Mouse (Mus musculus) liver, postnatal 0 days (tissue): ENCODE data around the gene Gm20431. TPM values are rescaled to one million over a fixed set of nuclear protein-coding genes. Genes with fewer than 3 reads are reported as not detected.
A peak's percentile ranks its signal among the peaks of the same experiment; 100 is the strongest.

Experiments
- ATAC-seq: fragments of 200-750 bp; cut with Nextera tagmentation; 2 replicates; pipeline ENCODE4 v1.8.0; 2017; ENCODE audit warnings: mild to moderate bottlenecking, moderate library complexity
- DNase-seq: peaks from one replicate; pipeline ENCODE4 v3.0.0-alpha.2; 2016
- H3K27ac ChIP-seq: fragments of 300-500 bp; sonication (generic); 2 replicates; pipeline ENCODE4 v1.5.1; 2014; ENCODE audit warnings: antibody characterized with exemption, moderate library complexity, mild to moderate bottlenecking, low read depth
- H3K27me3 ChIP-seq: fragments of 300-500 bp; sonication (generic); 2 replicates; pipeline ENCODE4 v1.6.1; 2014; ENCODE audit warnings: low read length, control low read depth, mixed read lengths; ENCODE audit not compliant: insufficient read depth
- H3K36me3 ChIP-seq: fragments of 300-500 bp; sonication (generic); replicated peaks from 2 replicates; pipeline ENCODE4 v1.6.1; 2014; ENCODE audit warnings: mild to moderate bottlenecking, control low read depth, low read length, moderate library complexity, mixed read lengths; ENCODE audit not compliant: insufficient read depth
- H3K4me1 ChIP-seq: fragments of 300-500 bp; sonication (generic); 2 replicates; pipeline ENCODE4 v1.6.1; 2014; ENCODE audit warnings: antibody characterized with exemption, mild to moderate bottlenecking, control low read depth; ENCODE audit not compliant: insufficient read depth
- H3K4me2 ChIP-seq: fragments of 300-500 bp; sonication (generic); 2 replicates; pipeline ENCODE4 v1.6.1; 2014; ENCODE audit warnings: low read depth, mild to moderate bottlenecking, low read length, moderate library complexity, mixed read lengths
- H3K4me3 ChIP-seq: fragments of 300-500 bp; sonication (generic); 2 replicates; pipeline ENCODE4 v1.5.1; 2014; ENCODE audit warnings: low read depth, low read length
- H3K9ac ChIP-seq: fragments of 300-500 bp; sonication (generic); replicated peaks from 2 replicates; pipeline ENCODE4 v1.6.1; 2014; ENCODE audit warnings: mild to moderate bottlenecking, moderate library complexity
- H3K9me3 ChIP-seq: fragments of 300-500 bp; sonication (generic); 2 replicates; pipeline ENCODE4 v1.6.1; 2016; ENCODE audit warnings: mild to moderate bottlenecking, control low read depth, low read length, mixed read lengths
- CTCF ChIP-seq: sonication (generic); IDR thresholded peaks from 2 replicates; pipeline ENCODE4 v1.5.1; 2016; ENCODE audit warnings: antibody characterized with exemption, low read depth
- EP300 ChIP-seq: IDR thresholded peaks from 2 replicates; pipeline ENCODE4 v1.6.1; 2016; ENCODE audit warnings: antibody characterized with exemption, low read depth, mild to moderate bottlenecking
- WGBS: fragments of 180-500 bp; shearing (Covaris S2); extraction: QIAGEN DNeasy Blood & Tissue Kit; methylation state at CpG from one replicate; pipeline ENCODE4 v1.1.7; 2014; ENCODE audit not compliant: insufficient replicate concordance; 5-methylcytosine and 5-hydroxymethylcytosine counted together
- polyA plus RNA-seq: library from polyadenylated mRNA; unstranded; fragments of >200 nt; fragmentation: Nextera tagmentation; extraction: Ambion mirVana; gene quantifications from 2 replicates; pipeline ENCODE4 v1.2.1, GENCODE M21; 2015

Gene Gm20431
- polyA plus RNA-seq, 1 experiment from 2014 or later: 1.7 TPM

GRCm38 (mm10) chr2:167593551-167594250 is 67.6 kb downstream of the Gm20431 start:
- TF ChIP-seq EP300 (no peak), CTCF (no peak)
- Histone ChIP-seq H3K27ac (peak overlapping the region; percentile 57), H3K4me3 (no peak overlapping the region), H3K27me3 (0 out of 2 replicates have a peak, but pooled peaks cover under 1% of the 10 kb centered on the region), H3K4me1 (peaks cover 12% of the 10 kb centered on the region; the same call in 1 of the 2 replicates), H3K36me3 (no peaks in the 10 kb centered on the region), H3K9me3 (no peaks in the 10 kb centered on the region), H3K4me2 (no peak overlapping the region), H3K9ac (no peak overlapping the region)
- no peak for DNase-seq
- ATAC-seq: no peak
- 64% methylated on average over 4 of the region's 4 CpGs for WGBS

DNA sequence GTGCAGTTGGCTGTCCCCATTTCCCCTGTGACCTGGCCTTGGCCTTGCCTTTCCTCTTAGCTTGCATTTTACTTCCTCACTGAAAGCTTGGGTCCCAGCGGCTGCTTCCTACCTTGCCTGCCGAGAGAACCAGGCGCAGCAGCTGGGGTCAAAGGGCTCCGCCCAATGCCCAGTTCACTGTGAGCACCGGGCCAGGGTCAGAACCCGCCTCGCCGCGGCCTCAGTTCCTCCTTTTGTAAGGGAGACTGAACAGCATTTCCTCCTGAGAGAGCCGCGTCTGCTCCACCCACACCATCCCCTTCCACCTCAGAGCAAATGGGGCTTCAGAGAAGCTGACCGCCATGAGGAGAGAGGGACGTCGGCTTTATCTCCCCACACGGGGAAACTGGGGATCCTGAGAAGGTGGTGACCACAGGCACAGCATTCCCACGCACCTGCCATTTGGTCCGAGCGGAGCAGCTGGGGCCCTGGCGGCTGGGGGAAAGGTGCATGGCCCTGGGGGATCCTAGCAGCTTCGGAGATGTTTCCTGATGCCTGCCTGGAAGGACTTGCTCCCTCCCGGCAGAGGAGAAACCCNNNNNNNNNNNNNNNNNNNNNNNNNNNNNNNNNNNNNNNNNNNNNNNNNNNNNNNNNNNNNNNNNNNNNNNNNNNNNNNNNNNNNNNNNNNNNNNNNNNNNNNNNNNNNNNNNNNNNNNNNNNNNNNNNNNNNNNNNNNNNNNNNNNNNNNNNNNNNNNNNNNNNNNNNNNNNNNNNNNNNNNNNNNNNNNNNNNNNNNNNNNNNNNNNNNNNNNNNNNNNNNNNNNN is 72.3 kb downstream of the Gm20431 start:
- ATAC-seq: peak; percentile 77
- H3K27ac ChIP-seq: peak overlapping the region; percentile 95
- 6% methylated on average over 21 of the region's 21 CpGs for WGBS
- no peaks in the 10 kb centered on the region for H3K27me3 ChIP-seq
- no peaks in the 10 kb centered on the region for H3K36me3 ChIP-seq
- TF ChIP-seq CTCF (no peak), EP300 (no peak; the same call in 1 of the 2 replicates)
- H3K9me3 ChIP-seq: no peaks in the 10 kb centered on the region
- H3K9ac ChIP-seq: peak overlapping the region; percentile 69
- H3K4me3 ChIP-seq: peak overlapping the region; percentile 54
- peak; percentile 75 for DNase-seq
- H3K4me1 ChIP-seq: peaks cover 22% of the 10 kb centered on the region
- H3K4me2 ChIP-seq: peak overlapping the region; percentile 82

DNA sequence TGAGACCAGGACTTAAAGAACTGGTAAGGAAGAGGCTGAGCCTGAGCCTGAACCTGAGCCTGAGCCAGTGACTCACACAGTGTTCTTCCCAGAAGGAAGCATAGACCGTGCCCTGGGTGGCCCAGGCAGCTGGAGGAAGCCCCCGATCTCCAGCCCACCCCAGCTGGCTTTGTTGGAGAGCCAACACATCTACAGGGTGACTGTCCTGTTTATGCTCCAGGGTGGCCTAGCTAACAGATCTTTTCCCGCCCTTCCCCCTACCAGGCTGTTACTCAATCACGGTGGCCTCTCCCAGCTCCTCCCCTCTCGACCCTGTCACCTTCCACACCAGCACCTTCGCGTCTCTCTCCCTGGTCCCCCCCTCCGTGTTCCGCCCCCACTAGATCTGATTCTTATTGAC is 74.3 kb downstream of the Gm20431 start:
- H3K4me3 ChIP-seq: no peak overlapping the region
- no peaks in the 10 kb centered on the region for H3K9me3 ChIP-seq
- 40% methylated on average over 9 of the region's 9 CpGs for WGBS
- peak; percentile 31; the same call in 1 of the 2 replicates for ATAC-seq
- H3K36me3 ChIP-seq: no peaks in the 10 kb centered on the region
- peak; percentile 64 for DNase-seq
- peak overlapping the region; percentile 22; the same call in 1 of the 2 replicates for H3K4me2 ChIP-seq
- H3K27me3 ChIP-seq: no peaks in the 10 kb centered on the region
- TF ChIP-seq CTCF (no peak), EP300 (no peak)
- H3K27ac ChIP-seq: peak overlapping the region; percentile 41
- H3K9ac ChIP-seq: no peak overlapping the region
- peaks cover 26% of the 10 kb centered on the region for H3K4me1 ChIP-seq

DNA sequence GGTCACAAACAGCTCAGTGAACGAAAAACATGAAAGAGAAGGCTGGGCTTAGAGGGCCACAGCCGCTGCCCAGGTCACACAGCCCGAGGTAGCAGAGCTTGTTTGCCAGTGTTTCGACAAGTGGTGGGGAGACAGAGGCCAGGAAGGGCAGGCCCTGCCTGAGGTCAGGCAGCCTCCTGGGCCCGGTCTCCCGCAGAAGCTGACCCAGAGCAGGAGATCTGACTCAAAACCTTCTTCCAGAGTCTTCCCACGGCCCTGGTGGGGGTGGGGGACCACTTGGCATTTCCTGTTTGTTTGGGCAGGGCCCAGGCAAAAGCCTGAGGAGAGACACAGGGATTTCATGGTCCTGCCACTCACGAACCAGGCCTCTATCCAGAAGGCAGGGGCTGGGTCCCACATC is 75.3 kb downstream of the Gm20431 start:
- Histone ChIP-seq H3K9ac (peak overlapping the region; percentile 44; the same call in 1 of the 2 replicates), H3K36me3 (no peaks in the 10 kb centered on the region), H3K27me3 (no peaks in the 10 kb centered on the region), H3K4me3 (no peak overlapping the region), H3K4me2 (no peak overlapping the region), H3K4me1 (peaks cover 26% of the 10 kb centered on the region), H3K27ac (peak overlapping the region; percentile 70), H3K9me3 (no peaks in the 10 kb centered on the region)
- TF ChIP-seq CTCF (no peak), EP300 (0 out of 2 replicates have a peak, but pooled peaks have one; percentile 8)
- no peak for ATAC-seq
- WGBS: 58% methylated on average over 7 of the region's 8 CpGs
- DNase-seq: peak; percentile 42

DNA sequence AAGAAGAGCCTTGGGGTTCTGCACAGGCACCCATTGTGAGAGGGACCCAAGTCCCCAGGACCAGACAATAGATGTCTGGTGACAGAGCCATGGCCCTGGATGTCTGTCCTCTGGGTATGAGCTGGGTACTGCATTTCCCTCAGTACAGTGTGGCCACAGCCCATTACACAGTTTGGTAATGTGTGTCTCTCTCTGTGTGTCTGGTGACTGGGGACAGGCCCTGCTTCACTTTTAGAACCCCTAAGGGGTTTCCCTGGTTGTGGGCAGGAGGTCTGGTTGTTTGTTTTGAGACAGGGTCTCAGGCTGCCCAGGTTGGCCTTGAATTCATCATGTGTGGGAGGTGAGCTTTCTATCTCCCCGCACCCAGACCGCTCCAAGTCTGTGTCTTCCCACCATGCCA is 76.0 kb downstream of the Gm20431 start:
- ATAC-seq (no peak), DNase-seq (no peak)
- TF ChIP-seq CTCF: no peak
- TF ChIP-seq EP300: no peak
- no peaks in the 10 kb centered on the region for H3K27me3 ChIP-seq
- no peak overlapping the region for H3K4me3 ChIP-seq
- H3K4me2 ChIP-seq: no peak overlapping the region
- no peaks in the 10 kb centered on the region for H3K9me3 ChIP-seq
- H3K27ac ChIP-seq: no peak overlapping the region
- WGBS: 86% methylated on average over 2 of the region's 2 CpGs
- H3K36me3 ChIP-seq: no peaks in the 10 kb centered on the region
- H3K4me1 ChIP-seq: peaks cover 26% of the 10 kb centered on the region
- H3K9ac ChIP-seq: no peak overlapping the region

- H3K36me3 ChIP-seq: no peaks in the 10 kb centered on the region
- DNase-seq: no peak
- H3K27ac ChIP-seq: no peak overlapping the region; the same call in 1 of the 2 replicates
- no peak overlapping the region for H3K4me3 ChIP-seq
- no peak overlapping the region for H3K4me2 ChIP-seq
- TF ChIP-seq EP300 (no peak), CTCF (no peak)
- no peaks in the 10 kb centered on the region for H3K9me3 ChIP-seq
- H3K4me1 ChIP-seq: peaks cover 17% of the 10 kb centered on the region
- H3K9ac ChIP-seq: no peak overlapping the region; the same call in 1 of the 2 replicates
- no peak for ATAC-seq
- H3K27me3 ChIP-seq: no peaks in the 10 kb centered on the region
- 46% methylated on average over 10 of the region's 10 CpGs for WGBS
These were observed 77.9 kb downstream of the Gm20431 start for GRCm38 (mm10) chr2:167583161-167583952.
